Mouse (Mus musculus) adrenal gland, adult 8-10 months (tissue): Measurements from ENCODE around the gene Rsph3a. TPM values are rescaled to one million over a fixed set of nuclear protein-coding genes. Genes with fewer than 3 reads are reported as not detected.
"Not testable (repeated sequence)": the region's sequence is repeated elsewhere in the genome, so short reads cannot be mapped to it uniquely, and the experiment has no call there.

ENCODE experiments used
- DNase-seq: peaks from one replicate; pipeline ENCODE4 v3.0.0; 2022
- total RNA-seq, 4 experiments: library from RNA; stranded (reverse); gene quantifications; 2 replicates each; pipeline ENCODE4 v1.2.4; 2022

Gene Rsph3a
- total RNA-seq, 4 experiments from 2014 or later: 42.4 to 64.2 (median 45.2) TPM

- DNase-seq: no peak
Measured at GRCm38 (mm10) chr17:7929279-7929678, 16.1 kb upstream of the Rsph3a start.

- no peak for DNase-seq
Measured at GRCm38 (mm10) chr17:7931096-7931990, 14.1 kb upstream of the Rsph3a start.

GRCm38 (mm10) chr17:7932121-7932520, 13.3 kb upstream of the Rsph3a start:
- DNase-seq: not testable (repeated sequence)

DNA sequence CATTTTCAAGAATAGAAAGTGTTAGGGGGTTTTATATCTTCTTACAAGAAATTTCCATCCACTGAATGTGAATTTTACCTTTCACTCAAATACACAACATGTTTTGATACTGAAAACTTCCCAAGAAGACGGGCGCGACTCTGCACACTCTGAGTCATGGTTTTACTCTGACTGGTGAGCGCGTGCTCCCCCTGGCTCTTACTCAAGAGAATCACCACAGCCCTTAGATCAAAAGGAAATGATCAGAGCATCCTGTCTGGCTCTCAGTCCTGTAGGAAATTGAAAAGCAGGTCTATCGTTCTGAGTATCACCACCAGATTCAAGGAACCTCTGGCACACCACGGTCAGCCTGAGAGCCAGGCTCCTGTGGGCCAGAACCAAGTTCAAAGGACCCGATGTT, 5.8 kb upstream of the Rsph3a start:
- peak; percentile 31 for DNase-seq

- not testable (repeated sequence) for DNase-seq
Measured at GRCm38 (mm10) chr17:7946053-7946627, 726 bp downstream of the Rsph3a start.

DNA sequence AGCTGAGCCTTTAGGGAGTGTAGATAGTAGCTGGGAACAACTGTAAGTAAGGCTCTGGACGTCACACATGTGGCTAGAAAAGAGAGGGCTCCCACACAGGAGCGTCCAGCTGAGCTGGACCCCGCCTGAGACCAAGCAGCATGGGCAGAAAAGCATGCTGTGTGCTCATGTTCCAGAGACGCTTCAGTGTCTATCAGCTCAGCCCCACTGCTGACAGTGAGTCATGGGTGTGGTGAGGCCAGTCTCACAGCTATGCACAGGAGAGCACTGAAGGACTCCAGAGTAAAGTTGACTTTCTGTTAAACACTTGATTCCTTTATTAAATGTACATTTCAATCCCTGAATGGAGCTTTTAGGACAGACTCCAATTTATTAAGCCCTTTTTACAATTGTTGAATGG, 5.9 kb downstream of the Rsph3a start:
- DNase-seq: not testable (repeated sequence)

- not testable (repeated sequence) for DNase-seq
Measured at GRCm38 (mm10) chr17:7957242-7957641, 11.8 kb downstream of the Rsph3a start.

- DNase-seq: not testable (repeated sequence)
Measured at GRCm38 (mm10) chr17:7963333-7963732, 17.9 kb downstream of the Rsph3a start.

- DNase-seq: not testable (repeated sequence)
Measured at GRCm38 (mm10) chr17:7964398-7964797, 19.0 kb downstream of the Rsph3a start.

DNA sequence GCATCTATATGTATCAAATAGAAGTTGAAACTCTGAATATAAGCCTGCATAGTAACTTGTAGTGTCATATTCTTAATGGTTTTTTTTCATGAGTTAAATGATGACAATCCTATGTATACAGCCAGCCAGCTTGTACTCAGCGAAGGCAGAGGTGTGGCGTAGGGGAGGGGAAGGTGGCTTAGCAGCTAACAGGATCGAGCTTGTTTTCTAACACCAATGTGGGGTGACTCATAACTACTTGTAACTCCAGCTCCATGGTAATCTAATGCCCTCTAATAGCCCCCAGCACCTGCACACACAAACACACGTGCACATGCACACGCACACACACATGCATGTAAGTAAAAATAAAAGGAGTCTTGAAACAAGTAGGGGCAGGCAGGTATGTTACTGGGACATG, 23.1 kb downstream of the Rsph3a start:
- not testable (repeated sequence) for DNase-seq

GRCm38 (mm10) chr17:7969782-7970181, 24.4 kb downstream of the Rsph3a start:
- not testable (repeated sequence) for DNase-seq

DNA sequence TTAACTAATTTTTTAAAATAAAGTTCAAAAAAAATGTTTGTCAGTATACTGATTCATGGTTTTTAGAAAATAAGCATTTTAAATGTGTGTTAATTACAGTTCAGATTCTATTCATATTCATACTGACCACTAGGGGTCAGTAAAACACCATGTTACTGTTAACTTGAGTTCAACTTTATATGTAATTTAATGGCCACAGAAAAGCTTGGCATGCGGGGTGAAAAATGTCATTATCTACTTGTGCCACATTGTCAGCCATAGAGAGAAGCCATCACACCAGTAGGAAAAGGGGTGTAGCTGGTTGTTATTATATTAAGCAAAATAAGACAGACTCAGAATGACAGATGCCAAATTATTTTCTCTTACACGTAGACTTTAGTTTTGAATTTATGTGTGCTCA, 38.1 kb downstream of the Rsph3a start:
- DNase-seq: not testable (repeated sequence)

GRCm38 (mm10) chr17:7985597-7985996, 40.2 kb downstream of the Rsph3a start:
- not testable (repeated sequence) for DNase-seq

GRCm38 (mm10) chr17:7987038-7987437, 41.6 kb downstream of the Rsph3a start:
- DNase-seq: not testable (repeated sequence)

DNA sequence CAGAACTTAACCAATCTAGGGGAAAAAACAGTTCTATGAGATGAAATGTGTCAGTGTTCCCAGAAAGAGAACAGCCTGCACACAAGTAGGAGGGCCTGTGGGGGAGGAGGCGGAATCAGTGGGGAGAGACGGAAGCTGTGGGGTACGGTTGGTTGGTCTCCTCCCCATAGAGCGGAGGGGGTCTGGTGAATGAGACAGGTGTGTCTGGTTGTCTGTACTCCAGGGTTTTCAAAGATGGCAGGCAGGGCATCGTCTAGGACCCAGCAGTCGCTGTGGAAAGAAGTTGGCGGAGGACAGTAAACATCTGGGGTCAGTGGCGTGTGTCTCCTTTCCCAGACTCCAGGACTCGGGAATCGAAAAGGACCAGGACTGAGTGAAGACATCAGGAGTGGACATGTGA, 57.8 kb downstream of the Rsph3a start:
- not testable (repeated sequence) for DNase-seq

DNA sequence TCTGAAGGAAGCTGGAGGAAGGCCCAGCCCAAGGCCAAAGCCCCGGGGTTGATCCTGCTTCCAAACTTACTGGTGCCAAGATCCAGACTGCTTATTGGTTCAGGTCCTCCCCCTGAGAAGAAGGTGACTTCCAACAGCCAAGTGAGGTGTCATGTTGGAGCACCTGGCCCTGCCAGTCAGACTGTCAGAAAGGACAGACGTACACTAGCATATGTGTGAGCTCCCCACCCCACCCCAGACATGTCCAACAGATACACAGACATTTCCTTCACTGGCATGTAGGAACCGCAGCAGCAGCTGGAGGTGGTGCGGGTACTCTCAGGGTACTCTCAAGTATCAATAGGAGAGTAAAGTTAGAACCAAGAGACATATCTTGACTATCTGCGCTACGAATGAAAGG, 61.4 kb downstream of the Rsph3a start:
- DNase-seq: not testable (repeated sequence)

GRCm38 (mm10) chr17:8009565-8009964, 64.2 kb downstream of the Rsph3a start:
- not testable (repeated sequence) for DNase-seq

DNA sequence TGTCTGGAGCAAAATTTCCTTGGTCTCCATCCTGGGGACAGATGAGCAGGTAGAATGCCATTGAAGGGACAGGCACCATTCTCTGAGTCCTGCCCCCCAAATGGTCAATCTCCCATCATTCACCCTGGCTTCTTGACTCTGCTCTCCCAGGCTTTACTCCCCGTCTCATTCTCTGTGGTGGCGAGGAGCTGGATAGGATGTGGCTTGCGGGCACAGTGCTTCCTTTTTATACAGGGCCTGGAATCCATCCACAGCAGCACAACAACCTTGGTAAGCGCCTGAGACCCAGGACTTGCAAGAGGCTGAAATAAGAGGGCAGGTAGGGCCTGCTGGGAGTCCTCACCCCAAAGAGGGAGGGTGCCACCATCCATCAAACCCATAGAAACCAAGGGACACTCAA, 68.6 kb downstream of the Rsph3a start:
- not testable (repeated sequence) for DNase-seq

- DNase-seq: not testable (repeated sequence)
Measured at GRCm38 (mm10) chr17:8022675-8023074, 77.3 kb downstream of the Rsph3a start.

DNA sequence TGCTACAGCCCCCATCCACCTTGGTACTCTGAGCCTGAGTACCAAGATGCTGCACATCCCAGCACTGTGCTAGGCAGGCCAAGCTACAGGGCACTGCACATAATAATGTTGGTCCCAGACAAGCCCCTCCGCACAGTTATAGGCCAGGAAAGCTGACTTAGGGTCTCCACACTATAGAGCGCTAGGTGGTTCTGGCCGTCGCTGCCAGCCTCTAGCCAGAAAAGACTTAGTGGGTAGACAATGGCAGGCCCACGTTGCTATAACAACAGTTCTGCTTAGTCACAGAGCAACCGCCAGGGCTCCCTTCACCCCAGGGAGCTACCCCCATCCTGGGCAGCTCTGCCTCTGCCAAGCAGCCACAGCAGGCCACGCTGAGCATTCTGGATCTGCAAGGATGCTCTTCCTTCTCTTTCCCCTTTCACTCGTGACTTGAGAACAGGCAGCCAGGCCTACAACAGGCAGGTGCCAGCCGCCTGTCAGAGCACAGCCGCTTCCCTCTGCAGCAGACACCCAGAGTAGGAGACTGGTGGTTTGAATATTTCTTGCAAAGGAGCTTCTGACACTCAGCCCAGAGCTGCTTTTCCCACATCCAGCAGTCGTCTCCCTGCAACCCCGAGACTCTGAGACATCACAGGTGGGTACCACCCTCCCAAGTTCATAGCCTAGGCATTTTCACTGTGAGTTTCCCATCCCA, 82.2 kb downstream of the Rsph3a start:
- DNase-seq: not testable (repeated sequence)
